Mouse (Mus musculus) cerebellum, adult 8-10 months (tissue): ENCODE data around the gene Slc8b1.

ENCODE experiments used
- DNase-seq: peaks from one replicate; pipeline ENCODE4 v3.0.0; 2022

The Slc8b1 gene

DNA sequence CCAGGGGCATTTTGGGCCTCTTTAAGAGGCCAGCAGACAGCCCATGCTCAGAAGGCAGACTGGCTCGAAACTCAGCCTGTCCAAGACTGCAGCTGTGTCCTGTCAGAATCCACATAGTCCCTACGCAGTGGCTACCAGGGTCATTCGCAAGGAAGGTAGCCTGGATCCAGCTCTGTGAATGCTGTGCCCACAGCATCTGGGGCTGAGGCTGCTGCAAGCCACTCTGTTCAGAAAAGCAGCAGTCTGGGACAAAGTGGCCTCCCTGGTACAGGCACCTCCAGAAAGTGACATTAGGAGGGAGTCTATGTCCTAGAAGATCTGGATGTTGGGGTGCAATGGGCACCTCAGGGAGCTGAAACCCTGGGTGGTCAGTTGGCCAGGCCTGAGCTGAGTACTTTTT is 58.8 kb downstream of the Slc8b1 start:
- no peak for DNase-seq

DNA sequence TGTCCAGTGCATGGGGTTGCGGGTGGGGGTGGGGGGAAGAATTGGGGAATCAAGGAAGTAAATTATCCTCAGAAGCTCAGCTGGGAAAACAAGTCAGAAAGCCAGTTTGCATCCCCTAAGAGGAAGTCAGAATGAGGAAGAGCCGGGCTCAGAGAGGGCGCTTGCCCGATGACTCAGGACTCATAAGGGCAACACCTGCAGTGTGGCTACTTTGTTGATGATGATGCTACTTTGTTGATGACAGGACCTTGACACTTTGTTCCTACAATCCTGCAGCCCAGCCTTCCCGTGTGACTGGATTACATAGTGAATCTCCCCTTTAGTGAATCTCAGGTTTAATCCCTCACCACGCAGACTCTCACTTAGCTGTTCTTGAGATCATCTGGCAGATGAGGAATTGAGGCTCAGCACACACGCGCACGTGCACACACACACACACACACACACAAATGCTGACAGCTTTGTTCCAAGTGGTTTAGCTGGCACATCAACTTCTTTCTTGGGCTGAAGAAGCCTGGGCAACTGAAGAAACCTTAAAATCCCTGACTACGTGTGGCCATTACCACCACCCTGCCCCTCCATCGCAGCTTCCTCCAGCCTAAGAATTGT is 59.4 kb downstream of the Slc8b1 start:
- DNase-seq: no peak

DNA sequence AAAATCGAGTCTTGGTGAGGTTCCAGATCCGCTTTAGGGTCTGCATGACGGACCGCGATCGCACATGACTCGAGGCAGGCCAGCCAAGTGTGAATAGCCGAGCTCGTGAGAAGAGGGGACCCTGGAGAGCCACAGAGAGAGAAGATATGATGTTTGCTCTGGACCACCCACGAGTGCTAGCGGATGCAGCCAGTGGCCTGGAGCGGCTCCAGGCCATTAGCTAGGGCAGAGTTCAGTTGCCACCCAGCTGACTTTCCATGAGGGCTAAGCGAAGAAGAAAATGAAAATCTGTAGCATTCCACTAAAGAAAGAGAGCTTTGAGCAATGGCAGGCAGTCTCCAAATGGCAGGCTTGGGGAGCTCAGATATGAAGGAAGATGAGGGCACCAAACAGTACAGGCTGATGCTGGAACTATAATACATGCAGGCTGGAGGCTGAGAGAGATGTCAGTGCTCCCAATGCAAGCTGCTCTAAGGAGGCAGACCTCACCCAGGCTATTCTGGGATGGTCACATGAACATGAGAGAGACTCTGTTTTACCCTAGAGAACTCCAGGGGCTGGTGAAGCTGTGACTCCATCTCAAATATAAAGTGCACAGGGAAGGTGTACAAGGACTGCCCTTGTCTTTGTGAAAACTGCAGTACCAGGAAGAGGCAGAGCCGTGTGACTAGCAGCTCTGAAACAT is 60.2 kb downstream of the Slc8b1 start:
- no peak for DNase-seq

DNA sequence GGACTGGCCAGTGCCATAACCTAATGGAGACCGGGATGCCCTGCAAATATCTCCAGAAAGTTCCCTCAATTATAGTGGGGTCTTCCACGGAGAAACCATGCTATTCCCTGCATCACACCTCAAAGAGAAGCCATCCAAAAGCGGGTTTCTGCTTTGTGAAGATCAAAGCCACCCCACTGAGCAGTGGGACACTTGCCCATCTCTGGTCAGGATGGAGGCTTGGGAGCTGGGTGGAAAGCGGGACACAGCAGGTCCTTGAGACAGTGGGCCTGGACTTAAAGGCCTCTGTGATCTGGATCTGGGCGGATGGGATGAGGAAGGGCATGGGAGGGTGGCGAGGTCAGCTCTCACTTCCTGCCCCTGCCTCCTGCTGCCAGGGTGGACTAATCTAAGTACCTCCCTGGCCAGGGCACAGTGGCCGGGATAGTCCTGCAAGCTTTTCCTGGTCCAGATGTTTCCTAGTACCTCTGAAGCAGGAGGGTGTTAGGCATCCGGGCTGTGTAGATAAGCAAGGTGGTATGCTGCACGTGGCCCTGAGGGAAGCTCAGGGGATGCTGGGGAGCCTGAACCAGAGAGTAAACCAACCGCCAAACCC is 63.6 kb downstream of the Slc8b1 start:
- no peak for DNase-seq

DNA sequence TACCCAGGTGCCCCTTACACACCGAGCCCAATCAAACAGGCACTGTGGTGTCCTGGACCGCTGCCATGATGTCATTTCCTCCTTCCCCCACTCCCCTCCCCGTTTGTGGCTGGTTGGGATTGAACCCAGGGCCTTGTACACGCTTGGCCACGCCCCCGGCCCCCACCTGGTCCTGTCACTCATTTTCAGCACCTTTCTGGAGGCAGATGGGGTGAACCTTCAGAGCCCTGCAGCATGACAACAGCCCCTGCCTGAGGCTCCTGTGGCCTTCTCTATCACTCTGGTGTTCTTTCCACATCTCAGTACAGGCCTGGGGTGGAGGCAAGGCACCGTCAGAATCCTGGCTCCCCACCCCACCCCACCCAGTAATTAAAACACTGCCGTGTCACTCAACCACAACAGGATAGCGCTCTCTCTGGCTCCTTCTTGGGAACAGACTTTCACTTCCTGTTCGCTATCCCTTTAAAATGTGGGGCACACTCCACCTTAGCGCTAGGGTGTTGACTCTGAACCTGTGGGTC is 65.9 kb downstream of the Slc8b1 start:
- no peak for DNase-seq

DNA sequence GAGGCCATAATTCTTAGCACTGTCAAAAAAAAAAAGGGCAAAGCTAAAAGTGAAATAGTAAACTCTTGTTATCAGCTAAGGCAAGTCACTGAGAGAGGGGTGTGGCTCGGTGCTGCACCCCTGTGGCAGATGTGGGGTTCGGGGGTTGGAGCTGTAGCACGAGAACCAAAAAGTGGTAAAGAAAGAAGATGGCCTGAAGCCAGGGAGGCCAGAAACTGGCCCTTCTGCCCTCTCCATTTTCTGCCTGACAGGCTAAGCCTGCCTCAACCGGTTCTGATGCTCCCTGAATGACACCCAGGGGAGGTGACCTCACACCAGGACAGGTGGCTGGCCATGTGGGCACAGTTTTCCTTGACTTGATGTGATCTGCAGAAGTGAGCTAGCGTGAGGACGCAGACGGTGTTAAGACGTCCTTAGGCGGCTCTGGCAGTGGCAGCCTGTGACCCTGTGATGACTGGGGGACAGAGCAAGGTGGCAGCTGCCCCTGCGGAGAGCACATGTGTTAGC is 67.0 kb downstream of the Slc8b1 start:
- no peak for DNase-seq

DNA sequence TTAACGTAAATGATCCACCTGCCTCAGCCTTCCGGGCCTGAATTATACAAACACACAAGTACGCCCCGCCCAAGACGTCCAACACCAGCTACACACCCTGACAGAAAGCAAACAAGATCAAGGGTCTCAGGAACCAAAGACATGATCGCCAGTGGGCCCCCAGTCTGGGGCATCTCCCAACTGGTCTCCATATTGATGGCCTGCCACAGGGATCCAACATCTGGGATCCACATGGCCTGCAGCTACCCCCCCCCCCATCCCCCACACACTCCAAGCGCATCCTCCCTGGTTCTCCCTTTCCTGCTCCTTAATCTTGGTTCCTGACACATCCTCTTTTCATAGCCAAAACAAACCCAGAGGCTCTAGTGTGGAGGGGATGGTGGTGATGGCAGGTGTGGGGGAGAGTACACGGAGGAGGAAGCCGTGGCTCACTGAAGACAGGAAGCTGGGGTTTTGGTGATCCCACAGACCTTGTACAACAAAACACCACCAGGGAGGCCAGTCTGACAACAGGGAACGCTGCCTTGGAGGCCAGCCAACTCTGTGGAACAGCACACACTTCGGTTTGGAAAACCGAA is 67.6 kb downstream of the Slc8b1 start:
- no peak for DNase-seq

DNA sequence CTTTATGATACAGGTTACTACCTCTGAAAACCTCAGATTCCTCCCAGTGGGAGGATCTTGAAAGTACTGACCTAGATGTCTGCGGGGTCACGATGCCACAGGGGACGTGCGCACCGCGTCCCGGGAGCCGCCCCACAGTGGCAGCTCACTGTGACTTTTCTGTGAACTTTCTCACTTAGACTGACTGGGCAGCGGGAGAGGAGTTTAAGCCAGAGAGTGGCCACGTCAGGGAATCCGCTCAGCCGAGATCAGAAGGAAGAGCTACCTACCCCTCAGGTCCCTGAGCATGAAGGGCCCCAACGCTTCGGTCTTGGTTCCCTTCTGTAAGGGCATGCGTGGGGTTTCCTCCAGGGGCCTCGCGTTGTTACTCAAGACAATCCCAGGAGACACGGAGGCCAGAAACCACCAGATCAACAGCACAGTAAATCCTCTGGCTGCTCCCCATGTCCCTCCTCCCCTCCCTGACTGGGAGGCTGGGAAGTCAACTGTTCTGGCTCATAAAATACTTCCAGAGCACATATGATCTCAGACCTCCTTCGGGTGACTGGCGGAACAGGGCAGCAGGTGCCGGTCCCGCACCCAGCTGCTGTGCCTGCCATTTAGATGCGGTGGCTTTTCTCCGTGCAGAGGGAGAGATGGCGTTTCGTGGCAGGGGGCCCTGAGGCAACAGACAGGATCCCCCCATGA is 68.4 kb downstream of the Slc8b1 start:
- no peak for DNase-seq

DNA sequence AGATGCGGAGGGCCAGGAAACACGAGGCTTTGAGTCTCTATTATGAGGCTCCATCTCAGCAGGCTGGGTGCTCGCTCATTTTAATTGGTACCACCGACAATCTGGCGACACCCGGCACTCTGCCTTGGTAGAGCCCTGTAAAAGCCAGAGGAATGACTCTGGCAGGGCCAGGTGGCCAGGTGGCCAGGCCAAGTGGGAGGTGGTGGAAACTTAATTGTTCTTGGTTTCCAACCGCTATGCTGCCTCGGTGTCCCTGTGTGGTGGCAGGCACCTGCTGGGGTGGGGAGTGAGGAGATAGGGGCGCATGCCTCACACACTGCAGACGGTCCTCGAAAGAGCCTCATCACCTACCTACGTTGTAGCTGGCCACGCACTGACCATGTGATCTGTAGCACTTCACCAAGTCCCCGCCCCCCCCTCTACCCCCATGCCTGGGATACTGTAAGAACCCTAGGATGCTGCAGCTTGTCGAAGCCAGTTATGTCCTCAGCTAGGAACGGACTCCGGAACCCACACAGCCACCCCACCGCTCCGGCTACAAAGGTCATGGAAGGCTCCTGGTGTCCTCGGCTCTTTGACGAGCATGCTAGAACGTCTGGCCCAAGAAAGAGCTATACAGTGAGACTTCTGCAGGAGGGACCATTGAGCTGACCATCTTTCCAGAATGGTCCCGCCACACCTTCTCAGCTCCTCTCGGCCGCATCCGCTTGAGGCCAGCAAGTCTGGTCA is 69.1 kb downstream of the Slc8b1 start:
- no peak for DNase-seq

DNA sequence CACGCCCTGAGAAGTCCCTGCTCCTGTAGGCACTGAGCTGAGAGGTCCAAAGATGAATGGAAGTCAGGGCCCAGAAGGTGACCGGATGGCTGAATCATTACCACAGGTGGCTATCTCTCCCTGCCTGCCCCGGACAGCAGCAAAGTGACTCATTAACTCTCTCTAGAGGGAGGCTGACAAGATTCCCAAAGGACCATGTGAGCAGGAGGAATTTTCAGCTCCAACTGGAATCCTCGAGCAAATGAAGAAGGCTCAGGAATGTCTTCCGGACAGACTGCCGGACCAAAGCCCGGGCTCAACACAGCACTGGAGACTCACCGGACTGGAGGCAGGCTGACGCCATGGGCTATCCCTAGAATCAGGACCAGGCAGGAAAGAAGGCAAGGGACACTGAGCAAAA is 71.0 kb downstream of the Slc8b1 start:
- DNase-seq: no peak

DNA sequence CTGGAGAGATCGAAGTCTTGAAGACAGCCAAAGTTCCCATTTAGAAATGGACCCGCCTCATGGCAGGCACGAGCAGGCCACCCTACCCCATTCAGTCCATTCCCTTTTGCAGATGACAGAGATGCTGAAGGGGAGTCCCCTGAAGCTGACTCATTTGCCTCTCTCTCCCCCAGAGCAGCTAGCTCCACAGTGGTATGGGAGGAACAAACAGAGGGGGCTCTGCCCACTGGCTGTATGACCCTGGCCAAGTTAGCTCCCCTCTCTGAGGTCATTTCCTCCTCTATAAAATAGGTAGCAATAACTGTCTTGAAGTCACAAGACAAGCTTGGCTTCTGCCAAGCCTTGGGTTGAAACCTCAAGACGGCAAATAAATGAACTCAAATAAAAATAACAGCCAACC is 72.5 kb downstream of the Slc8b1 start:
- no peak for DNase-seq
